Mouse (Mus musculus): ENCODE results near the gene Hsd17b3. TPM values are rescaled to one million over a fixed set of nuclear protein-coding genes. Genes with fewer than 3 reads are reported as not detected.

The Hsd17b3 gene
- not detected for polyA plus RNA-seq (2014; fragmentation: Illumina TruSeq; extraction: RNeasy Lipid Tissue Mini Kit (QIAGEN cat#74804); ENCODE audit: low replicate concordance)

DNA sequence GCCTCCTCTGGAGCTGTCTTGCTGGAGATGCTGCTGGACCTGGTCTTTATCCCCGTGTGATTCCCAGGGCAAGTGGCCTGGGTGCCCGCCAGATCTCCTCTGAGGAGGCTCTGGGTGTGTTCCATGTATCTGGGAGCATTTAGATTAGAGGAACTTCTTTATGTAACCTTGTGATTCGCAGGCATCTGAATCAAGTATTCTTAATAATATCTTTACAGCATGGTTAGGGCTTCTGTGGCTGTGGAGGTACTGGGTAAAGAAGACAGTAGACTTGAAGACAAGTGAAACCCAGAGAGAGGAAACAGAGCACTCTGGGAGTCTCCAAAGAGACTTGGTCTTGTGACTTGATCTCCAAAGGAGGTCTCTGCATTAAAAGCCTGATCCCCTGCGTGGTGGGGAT, at the start of gene Hsd17b3:
Gene Hsd17b3 (minus strand): TSS at position 101 of the 400 bp plus-strand sequence.

DNA sequence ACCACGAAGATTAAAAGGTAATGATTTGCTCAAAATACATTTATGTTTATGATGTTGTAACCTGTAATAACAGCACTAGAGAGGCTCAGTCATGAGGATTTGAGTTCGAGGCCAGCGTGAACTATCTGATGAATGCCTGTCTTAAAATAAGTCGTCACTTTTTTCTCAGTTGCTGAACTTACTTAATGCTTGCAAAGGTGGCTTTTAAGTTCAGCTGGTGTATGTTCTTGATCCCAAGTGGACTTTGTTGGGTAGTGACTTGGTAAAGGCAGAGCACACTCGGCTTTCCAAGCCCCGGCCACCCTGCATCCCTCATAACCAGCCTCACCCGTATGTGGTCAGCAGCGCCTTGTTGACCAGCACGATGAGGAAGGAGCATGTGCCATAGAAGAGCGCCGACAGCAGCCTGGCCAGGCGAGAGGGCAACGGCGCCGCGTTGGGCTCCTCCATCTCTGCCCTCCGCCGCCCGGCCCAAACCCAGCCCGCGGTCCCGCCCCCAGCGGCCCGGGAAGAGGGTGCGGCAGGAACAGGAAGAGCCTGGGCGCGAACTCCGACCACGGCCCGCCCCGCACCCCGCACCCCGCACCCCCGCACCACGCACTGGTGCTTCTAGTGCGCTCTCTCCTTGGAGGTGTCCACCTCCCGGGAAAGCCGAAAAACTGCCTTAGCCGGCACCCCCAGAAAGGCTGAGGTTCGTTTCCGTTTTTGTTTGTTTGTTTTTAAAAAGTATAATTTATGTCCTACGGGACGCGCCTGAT, 40.0 kb upstream of the Hsd17b3 start, which contains the start of gene Slc35d2:
Gene Slc35d2 (minus strand): TSS at position 511 of the 758 bp plus-strand sequence.

Other genes with a start within 250 kb of the Hsd17b3 start
- 35.5 TPM for gene Slc35d2, start 40.1 kb upstream of the Hsd17b3 start, polyA plus RNA-seq (2014; fragmentation: Illumina TruSeq; extraction: RNeasy Lipid Tissue Mini Kit (QIAGEN cat#74804); ENCODE audit: low replicate concordance)
- gene Zfp367, start 64.0 kb upstream of the Hsd17b3 start, polyA plus RNA-seq (2014; fragmentation: Illumina TruSeq; extraction: RNeasy Lipid Tissue Mini Kit (QIAGEN cat#74804); ENCODE audit: low replicate concordance), result 30.3 TPM
- gene Habp4, start 72.6 kb upstream of the Hsd17b3 start, polyA plus RNA-seq (2014; fragmentation: Illumina TruSeq; extraction: RNeasy Lipid Tissue Mini Kit (QIAGEN cat#74804); ENCODE audit: low replicate concordance), result 5.1 TPM
- 47.8 TPM for gene Cdc14b, start 186.1 kb upstream of the Hsd17b3 start, polyA plus RNA-seq (2014; fragmentation: Illumina TruSeq; extraction: RNeasy Lipid Tissue Mini Kit (QIAGEN cat#74804); ENCODE audit: low replicate concordance)
- 45.2 TPM for gene Aaed1, start 223.5 kb upstream of the Hsd17b3 start, polyA plus RNA-seq (2014; fragmentation: Illumina TruSeq; extraction: RNeasy Lipid Tissue Mini Kit (QIAGEN cat#74804); ENCODE audit: low replicate concordance)

Data from small intestine, adult 10 weeks (tissue).